Comparison of ENCODE assay signal across 26 mouse cellular contexts in the genomic region with DNA sequence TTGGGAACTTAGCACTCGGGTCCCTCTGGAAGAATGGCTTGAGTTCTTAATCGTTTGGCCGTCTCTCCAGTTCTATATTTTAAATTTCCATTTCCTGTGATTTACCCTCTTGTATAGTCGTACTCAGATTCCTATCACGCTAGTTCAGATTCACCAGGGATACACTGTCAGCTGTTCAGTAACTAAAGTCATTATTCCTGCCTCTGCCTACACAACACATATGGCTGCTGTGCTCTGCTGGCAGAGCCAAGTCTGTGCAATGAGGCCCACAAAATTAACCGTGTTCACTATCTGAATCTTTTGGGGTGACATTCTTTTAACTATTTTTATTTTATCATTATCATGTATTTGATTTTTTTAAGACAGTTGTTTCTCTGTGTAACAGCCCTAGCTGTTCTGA.
"Had no signal": no experiment of that assay in that cellular context is flagged by ENCODE, and none has a peak within 500 bp of the region (broad histone marks: within the 10 kb centered on the region; RNA-seq: fewer than 3 reads in every experiment).

No protein-coding gene starts in this region.

- DNase-seq: gastrocnemius, adult 2 months; gastrocnemius, postnatal 10 days; gastrocnemius, postnatal 25 days; heart, adult 18-20 months; heart, postnatal 10 days; heart, postnatal 4 days; kidney, adult 18-20 months; kidney, adult 8-10 months; kidney, postnatal 10 days; kidney, postnatal 25 days; kidney, postnatal 4 days; liver; liver, embryonic 13.5 days had no signal

- ATAC-seq: forebrain, embryonic 16.5 days; hindbrain, embryonic 16.5 days; inflammation-experienced regulatory T-cells, adult 6 months; intestine, embryonic 15.5 days; intestine, postnatal 0 days had no signal

- H3K27ac ChIP-seq: heart, embryonic 10.5 days; hindbrain, embryonic 10.5 days; hindbrain, embryonic 12.5 days; hindbrain, embryonic 14.5 days; intestine, embryonic 15.5 days; left cerebral cortex, adult 2 months; limb, embryonic 10.5 days; limb, embryonic 12.5 days; liver, embryonic 13.5 days had no signal

- H3K4me3 ChIP-seq: gastrocnemius, adult 2 months; heart, embryonic 10.5 days; heart, embryonic 12.5 days; hindbrain, embryonic 10.5 days; hindbrain, embryonic 12.5 days; intestine, embryonic 15.5 days; left cerebral cortex, adult 2 months; limb, embryonic 10.5 days; limb, embryonic 12.5 days; liver, embryonic 13.5 days had no signal
